Mouse (Mus musculus): Measurements from ENCODE around the gene Cd247.

Gene Cd247

GRCm38 (mm10) chr1:165775518-165776294 is 12.8 kb upstream of the Cd247 start:
- peak; percentile 91 for DNase-seq (ENCODE audit: low spot score)

GRCm38 (mm10) chr1:165779954-165780585 is 8.4 kb upstream of the Cd247 start:
- DNase-seq (ENCODE audit: low spot score), result peak; percentile 78

- DNase-seq (ENCODE audit: low spot score), result peak; percentile 75
Measured at GRCm38 (mm10) chr1:165780586-165781111, 7.8 kb upstream of the Cd247 start.

GRCm38 (mm10) chr1:165781426-165781825 is 7.1 kb upstream of the Cd247 start:
- DNase-seq (ENCODE audit: low spot score), result no peak

GRCm38 (mm10) chr1:165781911-165782310 is 6.6 kb upstream of the Cd247 start:
- DNase-seq (ENCODE audit: low spot score), result no peak

GRCm38 (mm10) chr1:165786296-165786695 is 2.2 kb upstream of the Cd247 start:
- DNase-seq (ENCODE audit: low spot score), result no peak

- no peak for DNase-seq (ENCODE audit: low spot score)
Measured at GRCm38 (mm10) chr1:165789066-165789660, 682 bp downstream of the Cd247 start.

GRCm38 (mm10) chr1:165789963-165790362 is 1.5 kb downstream of the Cd247 start:
- no peak for DNase-seq (ENCODE audit: low spot score)

- DNase-seq (ENCODE audit: low spot score), result no peak
Measured at GRCm38 (mm10) chr1:165790461-165791210, 2.2 kb downstream of the Cd247 start.

- no peak for DNase-seq (ENCODE audit: low spot score)
Measured at GRCm38 (mm10) chr1:165791411-165791810, 2.9 kb downstream of the Cd247 start.

- DNase-seq (ENCODE audit: low spot score), result no peak
Measured at GRCm38 (mm10) chr1:165801709-165802310, 13.3 kb downstream of the Cd247 start.

GRCm38 (mm10) chr1:165803107-165803506 is 14.6 kb downstream of the Cd247 start:
- no peak for DNase-seq (ENCODE audit: low spot score)

GRCm38 (mm10) chr1:165804133-165804532 is 15.7 kb downstream of the Cd247 start:
- DNase-seq (ENCODE audit: low spot score), result no peak

GRCm38 (mm10) chr1:165810633-165811032 is 22.2 kb downstream of the Cd247 start:
- DNase-seq (ENCODE audit: low spot score), result no peak

GRCm38 (mm10) chr1:165811170-165811569 is 22.7 kb downstream of the Cd247 start:
- DNase-seq (ENCODE audit: low spot score), result no peak

- DNase-seq (ENCODE audit: low spot score), result no peak
Measured at GRCm38 (mm10) chr1:165812775-165813174, 24.3 kb downstream of the Cd247 start.

- DNase-seq (ENCODE audit: low spot score), result peak; percentile 65
Measured at GRCm38 (mm10) chr1:165814116-165814515, 25.6 kb downstream of the Cd247 start.

- peak; percentile 60 for DNase-seq (ENCODE audit: low spot score)
Measured at GRCm38 (mm10) chr1:165814521-165815278, 26.2 kb downstream of the Cd247 start.

GRCm38 (mm10) chr1:165816391-165816790 is 27.9 kb downstream of the Cd247 start:
- no peak for DNase-seq (ENCODE audit: low spot score)

- no peak for DNase-seq (ENCODE audit: low spot score)
Measured at GRCm38 (mm10) chr1:165817264-165817663, 28.8 kb downstream of the Cd247 start.

Measured in retina, embryonic 14.5 days (tissue).